Mouse (Mus musculus) cerebellum, adult 2 months (tissue): ENCODE results near the gene Hist1h2ae. TPM values are rescaled to one million over a fixed set of nuclear protein-coding genes. Genes with fewer than 3 reads are reported as not detected.
"Not testable (repeated sequence)": the region's sequence is repeated elsewhere in the genome, so short reads cannot be mapped to it uniquely, and the experiment has no call there.

Experiments used
- DNase-seq, 2 experiments: peaks; one replicate each; pipeline ENCODE4 v3.0.0; 2021
- H3K27ac ChIP-seq: fragments of 200-500 bp; 2 replicates; pipeline ENCODE4 v1.5.1; 2012; ENCODE audit warnings: low read length, control low read depth, inconsistent platforms; ENCODE audit not compliant: insufficient read depth
- H3K27me3 ChIP-seq: fragments of 200-500 bp; 2 replicates; pipeline ENCODE4 v1.6.1; 2012; ENCODE audit warnings: inconsistent platforms, mild to moderate bottlenecking, low read length, moderate library complexity; ENCODE audit not compliant: control insufficient read depth, insufficient read depth
- H3K4me1 ChIP-seq: fragments of 200-500 bp; 2 replicates; pipeline ENCODE4 v1.6.1; 2011; ENCODE audit warnings: low read length; ENCODE audit not compliant: control insufficient read depth, insufficient read depth
- H3K4me3 ChIP-seq: fragments of 200-500 bp; replicated peaks from 2 replicates; pipeline ENCODE3; 2011; ENCODE audit warnings: mild to moderate bottlenecking, low read depth, low read length, control low read depth; ENCODE audit not compliant: insufficient read depth
- CTCF ChIP-seq: fragments of 200-500 bp; IDR thresholded peaks from 2 replicates; pipeline ENCODE4 v1.5.1; 2011; ENCODE audit warnings: low read depth, mild to moderate bottlenecking, control low read depth, low read length, moderate library complexity, borderline replicate concordance; ENCODE audit not compliant: insufficient read depth
- POLR2A ChIP-seq: fragments of 200-500 bp; IDR thresholded peaks from 2 replicates; pipeline ENCODE4 v1.6.1; 2011; ENCODE audit warnings: low read length, control low read depth, borderline replicate concordance; ENCODE audit not compliant: insufficient read depth
- WGBS: fragments of 180-500 bp; shearing (Covaris S2); methylation state at CpG from one replicate; pipeline ENCODE4 v1.1.7; 2018; 5-methylcytosine and 5-hydroxymethylcytosine counted together
- polyA plus RNA-seq: library from polyadenylated mRNA; depleted of rRNA; stranded (reverse); fragments of >200 nt; gene quantifications from 2 replicates; pipeline ENCODE4 v1.2.3, GENCODE M21; 2012

The Hist1h2ae gene
- polyA plus RNA-seq, 1 experiment, result 0.33 TPM

DNA sequence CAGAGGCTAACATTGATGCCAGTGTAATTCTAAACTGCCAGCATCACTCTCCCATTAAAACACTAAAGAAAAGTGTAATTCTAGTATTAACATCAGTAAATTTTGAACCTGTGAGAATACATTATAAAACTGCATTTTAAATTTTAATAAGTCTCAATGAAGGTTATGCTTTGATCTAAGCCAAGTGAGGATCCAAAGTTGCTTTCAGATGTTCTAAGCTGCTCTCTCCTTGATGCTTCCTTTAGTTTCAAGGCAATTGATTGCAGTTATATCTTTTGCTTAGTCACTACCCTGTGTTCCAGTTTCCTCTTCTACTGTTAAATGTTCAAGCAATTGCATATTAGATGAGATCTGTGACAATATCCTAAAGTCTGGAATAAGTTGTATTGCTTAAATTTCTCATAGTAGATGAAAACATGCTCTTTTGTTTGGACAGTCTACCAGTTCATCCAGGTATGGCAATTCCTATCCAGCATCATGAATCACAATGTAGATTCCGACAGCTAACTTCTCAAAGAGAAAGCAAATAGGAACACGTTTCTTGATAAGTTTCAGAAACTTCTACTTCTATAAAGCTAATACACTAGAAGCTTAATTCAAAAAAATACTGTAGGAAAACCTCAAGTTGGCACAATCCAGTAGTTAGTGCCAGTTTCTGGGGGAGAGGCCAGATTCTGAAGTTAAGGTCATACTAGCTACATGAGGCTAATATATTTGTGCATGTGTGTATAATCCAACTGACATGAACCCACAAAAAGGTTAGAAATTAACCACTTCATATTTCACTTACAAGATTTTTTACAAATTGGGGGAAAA lies 1.4 kb upstream of the Hist1h2ae start:
- no peak overlapping the region for H3K27ac ChIP-seq
- H3K4me1 ChIP-seq, result no peaks in the 10 kb centered on the region
- no peaks in the 10 kb centered on the region for H3K27me3 ChIP-seq
- TF ChIP-seq POLR2A (no peak), CTCF (no peak)
- DNase-seq, result no peak
- no peak overlapping the region for H3K4me3 ChIP-seq
- 46% methylated on average over 2 of the region's 2 CpGs for WGBS

DNA sequence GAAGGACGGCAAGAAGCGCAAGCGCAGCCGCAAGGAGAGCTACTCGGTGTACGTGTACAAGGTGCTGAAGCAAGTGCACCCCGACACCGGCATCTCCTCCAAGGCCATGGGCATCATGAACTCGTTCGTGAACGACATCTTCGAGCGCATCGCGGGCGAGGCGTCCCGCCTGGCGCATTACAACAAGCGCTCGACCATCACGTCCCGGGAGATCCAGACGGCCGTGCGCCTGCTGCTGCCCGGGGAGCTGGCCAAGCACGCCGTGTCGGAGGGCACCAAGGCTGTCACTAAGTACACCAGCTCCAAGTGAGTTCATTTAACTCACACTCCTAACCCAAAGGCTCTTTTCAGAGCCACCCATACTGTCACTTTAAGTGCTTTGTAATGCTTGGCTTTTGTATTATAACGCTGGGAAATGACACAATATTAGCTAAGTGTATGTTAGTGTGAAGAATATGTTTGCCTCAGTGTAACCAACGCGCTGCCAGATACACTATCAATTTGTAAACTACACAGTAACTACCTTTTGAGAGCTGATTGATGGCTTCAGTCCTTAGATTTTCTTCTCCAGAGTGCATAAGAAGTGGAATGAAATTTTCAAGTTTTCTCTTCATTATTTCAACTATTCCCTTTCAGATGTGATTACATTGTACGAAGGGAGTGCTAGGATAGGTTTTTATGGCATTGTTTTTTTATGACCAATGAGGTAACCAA lies 641 bp upstream of the Hist1h2ae start:
- 2% methylated on average over 18 of the region's 34 CpGs for WGBS
- not testable (repeated sequence) for H3K27me3 ChIP-seq, DNase-seq, H3K4me1 ChIP-seq
- H3K4me3 ChIP-seq, result peak overlapping the region; percentile 58
- H3K27ac ChIP-seq, result peak overlapping the region; percentile 77

- H3K4me1 ChIP-seq, DNase-seq, H3K27me3 ChIP-seq: not testable (repeated sequence)
- Histone ChIP-seq H3K27ac (peak overlapping the region; percentile 85), H3K4me3 (peak overlapping the region; percentile 46)
- 2% methylated on average over 29 of the region's 41 CpGs for WGBS
These were observed 579 bp downstream of the Hist1h2ae start for GRCm38 (mm10) chr13:23570261-23571021.

- no peaks in the 10 kb centered on the region for H3K27me3 ChIP-seq
These were observed 6.5 kb downstream of the Hist1h2ae start for GRCm38 (mm10) chr13:23564482-23564881.

GRCm38 (mm10) chr13:23562699-23563462 lies 8.1 kb downstream of the Hist1h2ae start:
- DNase-seq, result peak in 1 of 2 experiments; percentile 67
- Histone ChIP-seq H3K4me1 (no peaks in the 10 kb centered on the region), H3K27me3 (no peaks in the 10 kb centered on the region), H3K4me3 (peak overlapping the region; percentile 41), H3K27ac (peak overlapping the region; percentile 15; the same call in 1 of the 2 replicates)
- TF ChIP-seq POLR2A, result no peak
- no peak for TF ChIP-seq CTCF
- 1% methylated on average over 18 of the region's 18 CpGs for WGBS

More at GRCm38 (mm10) chr13:23564482-23564881, 6.5 kb downstream of the Hist1h2ae start:
- H3K4me1 ChIP-seq, result no peaks in the 10 kb centered on the region
- H3K4me3 ChIP-seq, result no peak overlapping the region
- no peak for TF ChIP-seq CTCF
- TF ChIP-seq POLR2A, result no peak
- DNase-seq, result no peak
- WGBS, result 51% methylated on average over 2 of the region's 2 CpGs
- no peak overlapping the region for H3K27ac ChIP-seq

GRCm38 (mm10) chr13:23561883-23562659 lies 8.9 kb downstream of the Hist1h2ae start, which contains the start of gene Hist1h3e:
Hist1h3e (minus strand) TSS chr13:23562369.
- Histone ChIP-seq H3K4me3 (peak within 1 kb of the TSS; percentile 58), H3K27ac (peak within 1 kb of the TSS; percentile 87)
- DNase-seq, result peak; percentile 93 to 94
- WGBS, result under 1% methylated on average over 49 of the region's 67 CpGs
- TF ChIP-seq POLR2A, result peak; percentile 82
- not testable (repeated sequence) for H3K27me3 ChIP-seq, H3K4me1 ChIP-seq

- WGBS, result 0% methylated on average over 2 of the region's 5 CpGs
- H3K27ac ChIP-seq, DNase-seq, H3K27me3 ChIP-seq, H3K4me1 ChIP-seq, H3K4me3 ChIP-seq: not testable (repeated sequence)
These were observed 9.5 kb downstream of the Hist1h2ae start for GRCm38 (mm10) chr13:23561531-23561882.

GRCm38 (mm10) chr13:23560699-23561098 lies 10.3 kb downstream of the Hist1h2ae start:
- H3K4me1 ChIP-seq, DNase-seq: not testable (repeated sequence)
- WGBS, result 12% methylated on average over 2 of the region's 2 CpGs

More at GRCm38 (mm10) chr13:23560699-23561098, 10.3 kb downstream of the Hist1h2ae start:
- H3K4me3 ChIP-seq, H3K27ac ChIP-seq, H3K27me3 ChIP-seq: not testable (repeated sequence)
